Mouse (Mus musculus) retina, postnatal 1 day (tissue): ENCODE measurements around the gene Gphb5.

Source experiments
- DNase-seq: peaks from one replicate; pipeline ENCODE4 v3.0.0-alpha.2; 2012

Gene Gphb5

DNA sequence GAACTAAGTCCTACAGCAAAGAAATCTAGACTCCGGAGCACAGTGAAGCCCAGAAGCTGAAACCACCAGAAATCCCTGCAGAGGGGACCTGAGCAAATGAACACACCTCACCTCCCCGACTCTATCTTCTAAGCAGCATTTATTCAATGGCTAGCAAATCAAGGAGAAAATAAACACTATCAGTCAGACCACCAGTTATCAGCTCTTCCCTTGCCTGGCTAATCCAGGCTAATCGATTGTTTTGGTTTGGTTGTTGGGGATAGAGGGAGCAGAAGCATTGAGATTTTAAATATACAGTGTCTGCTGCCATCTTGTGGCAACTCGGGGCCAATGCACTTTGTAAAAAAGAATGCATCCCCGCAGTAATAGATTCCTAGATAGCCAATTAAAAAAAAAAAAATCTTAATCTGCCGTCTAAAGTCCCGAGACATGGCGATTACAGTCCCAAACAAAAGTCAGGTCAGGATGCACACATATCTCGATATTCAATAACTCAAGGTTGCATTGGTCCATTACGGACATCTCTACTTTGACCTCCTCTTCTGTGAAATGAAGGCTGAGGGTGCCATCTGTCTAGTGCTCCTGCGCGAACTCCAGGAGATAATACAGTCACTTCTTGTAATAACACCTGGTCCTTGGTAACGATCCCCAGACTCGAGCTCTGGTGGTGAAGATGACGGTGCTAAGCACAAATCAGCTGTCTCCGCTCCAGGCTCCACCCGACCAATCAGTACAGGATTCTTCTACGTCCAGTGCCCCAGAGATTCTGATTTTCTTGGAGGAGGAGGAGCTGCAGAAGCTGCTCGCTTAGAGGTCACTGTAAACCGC is 27.1 kb downstream of the Gphb5 start:
- DNase-seq = peak; percentile 71

GRCm38 (mm10) chr12:75388521-75388920 is 28.1 kb downstream of the Gphb5 start:
- no peak for DNase-seq

DNA sequence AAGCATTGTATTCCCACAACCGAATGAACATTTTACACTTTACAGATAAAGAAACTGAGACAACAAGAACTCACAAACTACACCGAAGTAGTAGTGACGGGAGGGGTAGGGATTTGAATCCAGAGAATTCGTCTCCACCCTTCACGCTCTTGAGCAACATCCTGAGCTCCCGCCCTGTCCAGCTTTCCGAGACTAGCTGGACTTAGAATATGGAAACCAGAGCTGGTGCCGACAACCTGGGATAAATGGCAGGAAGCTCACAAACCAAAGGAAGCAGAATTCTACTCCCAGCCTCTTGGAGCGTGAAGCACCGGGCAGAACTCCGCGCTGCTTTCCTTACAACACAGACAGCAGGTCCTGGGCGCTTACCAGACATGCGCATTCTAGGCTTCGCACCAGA is 28.7 kb downstream of the Gphb5 start:
- DNase-seq = no peak

DNA sequence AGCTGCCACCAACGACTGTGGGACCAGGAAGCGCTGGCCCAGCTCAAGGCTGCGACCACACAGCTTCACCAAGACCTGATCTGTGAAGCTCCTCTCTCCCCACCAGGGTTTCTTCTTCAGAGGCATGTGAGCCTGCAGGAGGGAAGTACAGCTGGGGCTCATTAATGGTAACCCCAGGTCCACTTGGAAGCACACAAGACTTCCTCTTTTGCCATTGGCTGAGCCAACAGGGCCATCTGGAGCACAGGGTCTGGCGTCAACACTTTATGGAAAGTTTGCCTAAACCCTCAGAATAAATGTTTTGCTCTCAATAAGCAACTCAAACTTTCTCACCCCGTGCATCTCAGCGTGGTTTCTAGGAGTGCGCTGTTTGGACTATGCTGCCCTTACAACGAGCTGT is 29.4 kb downstream of the Gphb5 start:
- DNase-seq = no peak

DNA sequence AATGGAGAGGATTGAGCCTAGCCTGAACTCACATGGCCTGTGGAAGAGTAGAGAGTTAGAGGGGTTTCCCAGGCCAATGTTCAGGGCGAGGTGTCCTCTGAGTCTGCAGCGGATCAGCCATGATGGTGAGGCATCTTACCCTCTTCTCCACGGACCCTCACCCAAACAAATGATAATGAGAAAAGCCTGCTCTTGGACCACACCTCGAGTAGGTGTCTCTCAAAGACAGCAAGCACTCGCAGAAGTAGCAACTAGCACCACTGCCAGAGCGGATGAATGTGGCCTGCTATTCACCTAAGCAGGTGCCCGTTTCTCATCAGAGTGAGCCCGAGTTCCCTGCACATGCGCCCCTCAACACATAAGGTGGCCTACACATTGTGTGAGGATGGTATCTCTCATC is 29.9 kb downstream of the Gphb5 start:
- no peak for DNase-seq

DNA sequence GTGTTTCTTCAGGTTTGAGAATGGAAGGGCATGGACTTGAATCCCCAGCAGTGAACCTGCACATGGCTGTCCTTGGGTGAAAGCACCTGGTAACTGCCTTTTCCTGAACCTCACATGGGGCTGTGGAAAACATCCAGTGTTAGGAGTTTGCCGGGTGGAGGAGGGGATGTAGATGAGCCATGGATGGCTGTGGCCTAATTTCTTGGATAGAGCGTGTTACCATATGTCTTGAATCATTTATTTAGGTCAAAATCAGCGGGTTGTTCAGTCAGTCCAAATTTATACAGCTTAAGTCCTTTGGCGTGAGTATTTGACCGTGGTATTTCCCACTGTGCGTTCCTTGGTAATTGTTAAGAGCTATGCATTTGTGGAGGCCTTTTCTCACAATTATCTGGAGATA is 40.5 kb downstream of the Gphb5 start:
- DNase-seq = peak; percentile 63

DNA sequence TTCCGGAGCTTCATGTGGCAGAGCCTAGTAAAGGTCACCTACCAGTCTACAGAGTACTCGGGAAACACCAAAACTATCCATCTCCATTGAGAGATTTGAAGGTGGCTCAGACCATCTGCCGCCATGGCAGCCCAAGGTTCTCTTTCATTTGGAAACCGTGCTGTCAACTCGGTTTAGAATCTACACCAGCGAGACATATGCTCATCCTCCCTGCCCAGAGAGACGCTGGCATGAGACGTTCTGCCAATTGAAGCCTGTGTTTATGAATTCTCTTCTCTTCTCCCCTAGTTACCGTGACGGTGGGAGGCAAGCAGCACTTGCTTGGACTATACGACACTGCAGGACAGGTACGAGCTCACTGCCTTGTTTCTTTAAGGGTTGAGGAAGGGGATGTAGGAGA is 41.5 kb downstream of the Gphb5 start:
- peak; percentile 53 for DNase-seq

GRCm38 (mm10) chr12:75374437-75374836 is 42.1 kb downstream of the Gphb5 start:
- DNase-seq = no peak

- DNase-seq = no peak
These were observed 47.1 kb downstream of the Gphb5 start for GRCm38 (mm10) chr12:75369418-75369851.

DNA sequence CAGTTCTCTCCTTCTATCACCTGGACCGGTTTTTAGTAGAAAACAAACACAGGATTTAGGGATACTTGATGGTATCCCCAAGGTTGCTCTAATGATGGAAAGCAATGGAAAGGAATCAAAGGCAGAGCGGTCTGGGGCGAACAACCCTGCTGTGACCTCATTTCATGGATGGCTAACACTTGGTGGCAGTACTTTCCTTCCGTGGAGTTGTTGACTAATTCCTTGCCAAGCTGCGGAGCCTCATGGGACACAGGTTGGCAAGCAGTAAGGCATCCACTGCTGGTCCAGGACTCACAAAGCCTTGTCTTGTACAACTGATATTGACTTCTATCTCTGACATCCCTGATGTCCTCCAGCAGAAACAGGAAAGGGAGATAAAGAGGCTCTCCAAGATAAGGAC is 48.1 kb downstream of the Gphb5 start:
- DNase-seq = no peak

- DNase-seq = no peak
These were observed 49.2 kb downstream of the Gphb5 start for GRCm38 (mm10) chr12:75367371-75367770.

DNA sequence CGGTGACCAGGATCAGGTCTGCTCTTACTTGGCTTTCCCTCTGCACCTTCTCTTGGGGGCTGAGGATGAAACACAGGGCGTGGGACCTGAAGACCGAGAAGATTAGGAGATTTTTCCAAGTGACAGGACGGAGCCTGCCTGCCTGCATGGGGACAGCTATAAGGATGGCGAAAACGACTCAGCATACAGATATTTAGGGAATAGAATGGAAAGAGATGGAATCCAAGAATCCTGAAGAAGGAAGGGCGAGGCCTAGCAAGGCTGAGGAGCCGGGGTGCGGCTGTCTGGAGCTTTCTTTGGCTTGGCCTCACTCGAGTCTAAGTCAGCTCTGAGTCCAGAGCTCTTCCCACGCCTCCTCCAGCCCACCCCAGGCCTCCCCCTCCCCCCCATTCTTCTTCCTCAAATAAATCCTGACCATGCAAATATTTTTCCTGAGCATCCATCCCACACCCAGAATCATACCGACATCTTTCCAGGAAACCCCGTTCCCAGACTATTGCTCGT is 50.9 kb downstream of the Gphb5 start:
- DNase-seq = no peak

- no peak for DNase-seq
These were observed 52.2 kb downstream of the Gphb5 start for GRCm38 (mm10) chr12:75364416-75364815.

DNA sequence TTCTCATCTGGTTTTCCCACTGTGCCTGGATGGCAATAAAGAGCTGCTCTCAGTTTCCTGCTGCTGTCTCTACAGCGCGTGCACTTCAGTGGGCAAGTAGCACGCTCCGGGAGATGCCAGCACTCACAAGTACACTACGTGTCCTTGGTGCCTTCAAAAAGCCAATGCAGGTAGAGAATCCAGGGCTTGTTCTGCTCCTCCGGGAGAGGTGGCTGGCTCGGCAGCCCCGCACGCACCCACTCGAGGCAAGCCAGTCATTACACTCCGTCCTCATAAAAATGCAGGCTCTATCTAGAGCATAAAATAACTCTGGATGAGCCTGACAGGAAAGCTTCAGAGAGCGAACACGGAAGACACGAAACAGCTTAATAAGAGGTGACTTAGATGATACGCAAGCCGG is 54.1 kb downstream of the Gphb5 start:
- DNase-seq = peak; percentile 38
